Mouse (Mus musculus) ES-Bruce4 (cell line): Measurements from ENCODE around the gene Cacng4.

ENCODE experiments used
- EP300 ChIP-seq: IDR thresholded peaks from 2 replicates; pipeline ENCODE4 v1.6.1; 2011; ENCODE audit warnings: low read depth, low read length; ENCODE audit not compliant: insufficient read depth
- POLR2A ChIP-seq: IDR thresholded peaks from one replicate; pipeline ENCODE4 v1.8.1; 2011; ENCODE audit warnings: low read length; ENCODE audit not compliant: insufficient read depth

DNA sequence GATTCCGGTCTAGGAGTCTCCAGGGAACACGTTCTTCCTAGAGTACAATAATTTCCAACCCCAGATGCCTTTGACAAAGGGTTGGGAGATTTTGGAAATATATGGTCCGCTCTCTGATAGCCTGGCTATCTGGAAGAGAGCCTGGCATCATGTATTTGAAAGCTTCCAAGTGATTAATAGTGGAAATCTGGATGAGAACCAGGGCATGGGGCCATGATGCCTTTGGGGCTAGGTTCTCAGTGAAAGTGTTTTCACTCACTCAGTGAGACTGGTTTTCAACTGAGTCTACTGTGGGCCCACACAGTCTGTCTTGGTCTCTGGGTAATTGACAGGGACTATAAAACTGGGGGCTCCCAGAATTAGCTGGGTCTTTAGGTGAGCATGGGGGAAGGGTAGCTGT is 7.6 kb upstream of the Cacng4 start:
- no peak for TF ChIP-seq POLR2A
- TF ChIP-seq EP300 = no peak
